Mouse (Mus musculus): ENCODE results near the gene Fgfr2.

GRCm38 (mm10) chr7:133115886-133116285 lies 7.3 kb downstream of the Fgfr2 start:
- no peak for TF ChIP-seq CTCF (conservative IDR thresholded peaks at IDR 0.05; ENCODE audit: low read length)
- no peak for TF ChIP-seq POU5F1 (IDR thresholded peaks at IDR 0.05; ENCODE audit: borderline replicate concordance, low read length)

Measured in E14TG2a.4 (cell line).